Mouse (Mus musculus): ENCODE measurements at regions not wholly inside any gene's neighbourhood (a gene's known extent, or its start where the extent isn't known, plus 50 kb on each side); places are given as distances from the start of the nearest gene placed in this dataset.

- no peaks in the 10 kb centered on the region for H3K4me1 ChIP-seq (ENCODE audit: control insufficient read depth in 1 of 2, insufficient read depth in 2 of 2, low read length in 2 of 2)
- H3K79me2 ChIP-seq (ENCODE audit: control insufficient read depth, insufficient read depth, low read length, poor library complexity), result no peaks in the 10 kb centered on the region
- no peak overlapping the region for H3K9ac ChIP-seq (ENCODE audit: control insufficient read depth, low read depth, low read length, poor library complexity, severe bottlenecking)
- H3K4me3 ChIP-seq (ENCODE audit: control insufficient read depth in 1 of 2, insufficient read depth in 1 of 2, low read depth in 2 of 2, low read length in 2 of 2), result no peak overlapping the region
- no peaks in the 10 kb centered on the region for H3K36me3 ChIP-seq (ENCODE audit: control insufficient read depth in 1 of 2, insufficient read depth in 2 of 2, low read length in 2 of 2)
- no peak for DNase-seq (ENCODE audit: low read depth, low spot score)
- TF ChIP-seq MEF2A (IDR thresholded peaks at IDR 0.05; ENCODE audit: extremely low read depth, insufficient replicate concordance, low read depth, low read length, poor library complexity, severe bottlenecking) (no peak), USF1 (IDR thresholded peaks at IDR 0.05; ENCODE audit: low read depth, low read length) (no peak), POLR2AphosphoS2 (IDR thresholded peaks at IDR 0.05; ENCODE audit: low read length) (no peak), ZC3H11A (IDR thresholded peaks at IDR 0.05; ENCODE audit: low read depth, low read length) (no peak), ZMIZ1 (IDR thresholded peaks at IDR 0.05; ENCODE audit: low read depth, low read length) (no peak)
- H3K27ac ChIP-seq (ENCODE audit: control insufficient read depth, low read depth, low read length), result no peak overlapping the region
- H3K9me3 ChIP-seq (replicated peaks; ENCODE audit: insufficient read depth, low read length), result no peaks in the 10 kb centered on the region
- H3K27me3 ChIP-seq (ENCODE audit: control insufficient read depth in 1 of 2, insufficient read depth in 2 of 2, low read length in 2 of 2), result no peaks in the 10 kb centered on the region
Measured at GRCm38 (mm10) chr1:73075159-73075558, 59.5 kb upstream of the Tnp1 start.

- no peaks in the 10 kb centered on the region for H3K4me1 ChIP-seq (ENCODE audit: control insufficient read depth in 1 of 2, insufficient read depth in 2 of 2, low read length in 2 of 2)
Measured at GRCm38 (mm10) chr1:73074525-73074924, 58.8 kb upstream of the Tnp1 start.

GRCm38 (mm10) chr1:73072237-73072904 lies 56.7 kb upstream of the Tnp1 start:
- no peaks in the 10 kb centered on the region for H3K79me2 ChIP-seq (ENCODE audit: control insufficient read depth, insufficient read depth, low read length, poor library complexity)
- H3K4me3 ChIP-seq (ENCODE audit: control insufficient read depth in 1 of 2, insufficient read depth in 1 of 2, low read depth in 2 of 2, low read length in 2 of 2), result no peak overlapping the region
- no peaks in the 10 kb centered on the region for H3K9me3 ChIP-seq (replicated peaks; ENCODE audit: insufficient read depth, low read length)
- no peaks in the 10 kb centered on the region for H3K36me3 ChIP-seq (ENCODE audit: control insufficient read depth in 1 of 2, insufficient read depth in 2 of 2, low read length in 2 of 2)
- no peak overlapping the region for H3K27ac ChIP-seq (ENCODE audit: control insufficient read depth, low read depth, low read length)
- no peaks in the 10 kb centered on the region for H3K27me3 ChIP-seq (ENCODE audit: control insufficient read depth in 1 of 2, insufficient read depth in 2 of 2, low read length in 2 of 2)
- TF ChIP-seq CHD2 (IDR thresholded peaks at IDR 0.05; ENCODE audit: low read length) (no peak), HCFC1 (IDR thresholded peaks at IDR 0.05; ENCODE audit: low read depth, low read length) (no peak), MAX (IDR thresholded peaks at IDR 0.05; ENCODE audit: low read length) (no peak), USF1 (IDR thresholded peaks at IDR 0.05; ENCODE audit: low read depth, low read length) (no peak), KAT2A (conservative IDR thresholded peaks at IDR 0.05; ENCODE audit: low read depth, low read length) (no peak), UBTF (IDR thresholded peaks at IDR 0.05; ENCODE audit: borderline replicate concordance, insufficient read depth, low read depth, low read length) (no peak), GATA1 (IDR thresholded peaks at IDR 0.05; ENCODE audit: low read depth, low read length) (no peak), MXI1 (IDR thresholded peaks at IDR 0.05; ENCODE audit: low read depth, low read length) (no peak), ZKSCAN1 (IDR thresholded peaks at IDR 0.05; ENCODE audit: low read depth, low read length) (no peak), CHD1 (IDR thresholded peaks at IDR 0.05; ENCODE audit: low read depth, low read length) (no peak), POLR2AphosphoS2 (IDR thresholded peaks at IDR 0.05; ENCODE audit: low read length) (no peak), TBP (IDR thresholded peaks at IDR 0.05; ENCODE audit: low read depth, low read length) (no peak), BHLHE40 (IDR thresholded peaks at IDR 0.05; ENCODE audit: borderline replicate concordance, low read depth, low read length) (no peak), ZNF384 (IDR thresholded peaks at IDR 0.05; ENCODE audit: low read depth, low read length) (no peak), ZC3H11A (IDR thresholded peaks at IDR 0.05; ENCODE audit: low read depth, low read length) (no peak), POLR2AphosphoS5 (IDR thresholded peaks at IDR 0.05; ENCODE audit: borderline replicate concordance, low read depth, low read length) (no peak), MEF2A (IDR thresholded peaks at IDR 0.05; ENCODE audit: extremely low read depth, insufficient replicate concordance, low read depth, low read length, poor library complexity, severe bottlenecking) (no peak), RAD21 (IDR thresholded peaks at IDR 0.05; ENCODE audit: low read depth, low read length) (no peak)
- DNase-seq (ENCODE audit: low read depth, low spot score), result no peak
- no peak overlapping the region for H3K9ac ChIP-seq (ENCODE audit: control insufficient read depth, low read depth, low read length, poor library complexity, severe bottlenecking)
- no peaks in the 10 kb centered on the region for H3K4me1 ChIP-seq (ENCODE audit: control insufficient read depth in 1 of 2, insufficient read depth in 2 of 2, low read length in 2 of 2)

More at GRCm38 (mm10) chr1:73074525-73074924, 58.8 kb upstream of the Tnp1 start:
- no peak overlapping the region for H3K9ac ChIP-seq (ENCODE audit: control insufficient read depth, low read depth, low read length, poor library complexity, severe bottlenecking)
- no peaks in the 10 kb centered on the region for H3K27me3 ChIP-seq (ENCODE audit: control insufficient read depth in 1 of 2, insufficient read depth in 2 of 2, low read length in 2 of 2)
- H3K79me2 ChIP-seq (ENCODE audit: control insufficient read depth, insufficient read depth, low read length, poor library complexity), result no peaks in the 10 kb centered on the region
- no peak for DNase-seq (ENCODE audit: low read depth, low spot score)
- no peak overlapping the region for H3K27ac ChIP-seq (ENCODE audit: control insufficient read depth, low read depth, low read length)
- H3K9me3 ChIP-seq (replicated peaks; ENCODE audit: insufficient read depth, low read length), result no peaks in the 10 kb centered on the region
- H3K36me3 ChIP-seq (ENCODE audit: control insufficient read depth in 1 of 2, insufficient read depth in 2 of 2, low read length in 2 of 2), result no peaks in the 10 kb centered on the region
- TF ChIP-seq CTCF (IDR thresholded peaks at IDR 0.05 in 2 of 3, conservative IDR thresholded peaks at IDR 0.05 in 1 of 3; ENCODE audit: control insufficient read depth in 1 of 3, insufficient read depth in 1 of 3, low read depth in 2 of 3, low read length in 3 of 3, poor library complexity in 1 of 3, severe bottlenecking in 1 of 3) (no peak), ELF1 (IDR thresholded peaks at IDR 0.05; ENCODE audit: low read depth, low read length) (no peak), SIN3A (IDR thresholded peaks at IDR 0.05; ENCODE audit: low read length) (no peak), GABPA (IDR thresholded peaks at IDR 0.05; ENCODE audit: low read depth, low read length) (no peak), BHLHE40 (IDR thresholded peaks at IDR 0.05; ENCODE audit: borderline replicate concordance, low read depth, low read length) (no peak), USF2 (IDR thresholded peaks at IDR 0.05; ENCODE audit: borderline replicate concordance in 1 of 2, insufficient read depth in 1 of 2, low read depth in 1 of 2, low read length in 2 of 2) (no peak), TAL1 (IDR thresholded peaks at IDR 0.05; ENCODE audit: low read length) (no peak), POLR2AphosphoS5 (IDR thresholded peaks at IDR 0.05; ENCODE audit: borderline replicate concordance, low read depth, low read length) (no peak), ETS1 (IDR thresholded peaks at IDR 0.05; ENCODE audit: low read depth, low read length) (no peak)
- no peak overlapping the region for H3K4me3 ChIP-seq (ENCODE audit: control insufficient read depth in 1 of 2, insufficient read depth in 1 of 2, low read depth in 2 of 2, low read length in 2 of 2)
